Mouse (Mus musculus) MEL (cell line): ENCODE data around the gene Chrd. TPM values are rescaled to one million over a fixed set of nuclear protein-coding genes. Genes with fewer than 3 reads are reported as not detected.
A peak's percentile ranks its signal among the peaks of the same experiment; 100 is the strongest.

Source experiments
- DNase-seq: peaks from one replicate; pipeline ENCODE4 v3.0.0; 2011; ENCODE audit warnings: low read depth, low spot score
- H3K27ac ChIP-seq: 2 replicates; pipeline ENCODE4 v1.5.1; 2012; ENCODE audit warnings: low read depth, mild to moderate bottlenecking, control low read depth, low read length, moderate library complexity; ENCODE audit not compliant: control insufficient read depth
- H3K27me3 ChIP-seq, 2 experiments: fragments of 150-350 bp in 1 of 2; sonication (generic) in 1 of 2; 2 replicates each; pipeline ENCODE4 v1.6.1; 2012; ENCODE audit warnings: low read length in 2 of 2, mild to moderate bottlenecking in 2 of 2, improper control_type of control experiment in 1 of 2, moderate library complexity in 1 of 2; ENCODE audit not compliant: insufficient read depth in 2 of 2, control insufficient read depth in 1 of 2
- H3K36me3 ChIP-seq, 2 experiments: 2 replicates each; pipeline ENCODE4 v1.6.1; 2012 to 2014; ENCODE audit warnings: low read length in 2 of 2, improper control_type of control experiment in 1 of 2, inconsistent platforms in 1 of 2, mild to moderate bottlenecking in 1 of 2; ENCODE audit not compliant: insufficient read depth in 2 of 2, control insufficient read depth in 1 of 2
- H3K4me1 ChIP-seq, 2 experiments: fragments of 150-350 bp in 1 of 2; sonication (generic) in 1 of 2; 2 replicates each; pipeline ENCODE4 v1.6.1; 2012; ENCODE audit warnings: low read length in 2 of 2, improper control_type of control experiment in 1 of 2, mild to moderate bottlenecking in 1 of 2; ENCODE audit not compliant: insufficient read depth in 2 of 2, control insufficient read depth in 1 of 2
- H3K4me3 ChIP-seq, 2 experiments: fragments of 150-350 bp in 1 of 2; sonication (generic) in 1 of 2; 2 replicates each; pipeline ENCODE4 v1.5.1; 2012; ENCODE audit warnings: low read depth in 2 of 2, low read length in 2 of 2, mild to moderate bottlenecking in 2 of 2, moderate library complexity in 2 of 2, control low read depth in 1 of 2, improper control_type of control experiment in 1 of 2; ENCODE audit not compliant: control insufficient read depth in 1 of 2, insufficient read depth in 1 of 2
- H3K79me2 ChIP-seq: 2 replicates; pipeline ENCODE4 v1.6.1; 2012; ENCODE audit warnings: mild to moderate bottlenecking, low read length, moderate library complexity; ENCODE audit not compliant: control insufficient read depth, poor library complexity, insufficient read depth
- H3K9ac ChIP-seq: 2 replicates; pipeline ENCODE4 v1.6.1; 2012; ENCODE audit warnings: low read depth, mild to moderate bottlenecking, control low read depth, low read length, moderate library complexity; ENCODE audit not compliant: control insufficient read depth, poor library complexity, severe bottlenecking
- H3K9me3 ChIP-seq: fragments of 150-350 bp; sonication (generic); replicated peaks from 2 replicates; pipeline ENCODE4 v1.6.1; 2012; ENCODE audit warnings: mild to moderate bottlenecking, low read length, improper control_type of control experiment, moderate library complexity; ENCODE audit not compliant: insufficient read depth
- BHLHE40 ChIP-seq: IDR thresholded peaks from 2 replicates; pipeline ENCODE4 v1.6.1; 2012; ENCODE audit warnings: low read depth, mild to moderate bottlenecking, inconsistent platforms, low read length, improper control_type of control experiment, borderline replicate concordance
- CTCF ChIP-seq, 3 experiments: IDR thresholded peaks in 2 of 3; conservative IDR thresholded peaks in 1 of 3; 2 replicates each; pipeline ENCODE4 v1.5.1; 2011 to 2012; ENCODE audit warnings: low read length in 3 of 3, low read depth in 2 of 3, mild to moderate bottlenecking in 2 of 3, improper control_type of control experiment in 1 of 3, inconsistent platforms in 1 of 3, mixed read lengths in 1 of 3, moderate library complexity in 1 of 3; ENCODE audit not compliant: control insufficient read depth in 1 of 3, insufficient read depth in 1 of 3, poor library complexity in 1 of 3, severe bottlenecking in 1 of 3
- ELF1 ChIP-seq: IDR thresholded peaks from 2 replicates; pipeline ENCODE4 v1.6.1; 2014; ENCODE audit warnings: low read depth, mild to moderate bottlenecking, inconsistent platforms, low read length, improper control_type of control experiment, moderate library complexity
- EP300 ChIP-seq, 2 experiments: IDR thresholded peaks; 2 replicates each; pipeline ENCODE4 v1.6.1; 2011; ENCODE audit warnings: improper control_type of control experiment in 2 of 2, low read length in 2 of 2, low read depth in 1 of 2, mild to moderate bottlenecking in 1 of 2
- GABPA ChIP-seq: IDR thresholded peaks from 2 replicates; pipeline ENCODE4 v1.6.1; 2012; ENCODE audit warnings: low read depth, mild to moderate bottlenecking, inconsistent platforms, low read length, improper control_type of control experiment, moderate library complexity
- GATA1 ChIP-seq: IDR thresholded peaks from 2 replicates; pipeline ENCODE4 v1.6.1; 2011; ENCODE audit warnings: low read depth, low read length, improper control_type of control experiment
- HCFC1 ChIP-seq: IDR thresholded peaks from 2 replicates; pipeline ENCODE4 v1.6.1; 2012; ENCODE audit warnings: low read depth, mild to moderate bottlenecking, inconsistent platforms, low read length, improper control_type of control experiment, moderate library complexity
- MAFK ChIP-seq: IDR thresholded peaks from 2 replicates; pipeline ENCODE4 v1.6.1; 2011; ENCODE audit warnings: low read depth, mild to moderate bottlenecking, low read length, improper control_type of control experiment, borderline replicate concordance
- MEF2A ChIP-seq: IDR thresholded peaks from 2 replicates; pipeline ENCODE4 v1.6.1; 2014; ENCODE audit warnings: low read depth, mild to moderate bottlenecking, inconsistent platforms, low read length, improper control_type of control experiment; ENCODE audit not compliant: poor library complexity, insufficient replicate concordance, severe bottlenecking; ENCODE audit errors: extremely low read depth
- MYB ChIP-seq: IDR thresholded peaks from 2 replicates; pipeline ENCODE4 v1.6.1; 2011; ENCODE audit warnings: mild to moderate bottlenecking, low read depth, low read length, improper control_type of control experiment
- RAD21 ChIP-seq: IDR thresholded peaks from 2 replicates; pipeline ENCODE4 v1.6.1; 2011; ENCODE audit warnings: mild to moderate bottlenecking, low read depth, low read length, improper control_type of control experiment
- SIN3A ChIP-seq: IDR thresholded peaks from 2 replicates; pipeline ENCODE4 v1.6.1; 2012; ENCODE audit warnings: low read length, improper control_type of control experiment, inconsistent platforms
- SMC3 ChIP-seq: IDR thresholded peaks from 2 replicates; pipeline ENCODE4 v1.6.1; 2011; ENCODE audit warnings: low read depth, low read length, improper control_type of control experiment
- TAL1 ChIP-seq: IDR thresholded peaks from 2 replicates; pipeline ENCODE4 v1.6.1; 2012; ENCODE audit warnings: mild to moderate bottlenecking, inconsistent platforms, low read length, moderate library complexity, mixed read lengths
- TBP ChIP-seq: IDR thresholded peaks from 2 replicates; pipeline ENCODE4 v1.8.0; 2011; ENCODE audit warnings: low read depth, low read length, improper control_type of control experiment
- TCF12 ChIP-seq: IDR thresholded peaks from 2 replicates; pipeline ENCODE4 v1.6.1; 2014; ENCODE audit warnings: low read depth, mild to moderate bottlenecking, inconsistent platforms, low read length, improper control_type of control experiment, moderate library complexity
- UBTF ChIP-seq: IDR thresholded peaks from 2 replicates; pipeline ENCODE4 v1.6.1; 2012; ENCODE audit warnings: low read depth, mild to moderate bottlenecking, inconsistent platforms, low read length, improper control_type of control experiment, moderate library complexity, borderline replicate concordance; ENCODE audit not compliant: insufficient read depth
- ZC3H11A ChIP-seq: IDR thresholded peaks from 2 replicates; pipeline ENCODE4 v1.6.1; 2012; ENCODE audit warnings: low read depth, mild to moderate bottlenecking, inconsistent platforms, low read length, improper control_type of control experiment
- ZKSCAN1 ChIP-seq: IDR thresholded peaks from 2 replicates; pipeline ENCODE4 v1.6.1; 2012; ENCODE audit warnings: low read depth, mild to moderate bottlenecking, inconsistent platforms, low read length, improper control_type of control experiment, moderate library complexity
- polyA plus RNA-seq, 2 experiments: library from polyadenylated mRNA; stranded (reverse) in 1 of 2; unstranded in 1 of 2; fragments of >175 nt in 1 of 2; fragments of >200 nt in 1 of 2; gene quantifications; 2 replicates each; pipeline versions ENCODE4 v1.2.1 to v1.2.4; 2012; ENCODE audit warnings: low replicate concordance in 2 of 2, low read depth in 1 of 2; ENCODE audit not compliant: insufficient read length in 2 of 2, insufficient read depth in 1 of 2, missing spikeins in 1 of 2
- total RNA-seq: library from RNA; depleted of rRNA; stranded (reverse); fragments of 300-350 nt; gene quantifications from 2 replicates; pipeline ENCODE4 v1.2.3, GENCODE M21; 2012

The Chrd gene
- total and polyA plus RNA-seq, 3 experiments, result not detected

DNA sequence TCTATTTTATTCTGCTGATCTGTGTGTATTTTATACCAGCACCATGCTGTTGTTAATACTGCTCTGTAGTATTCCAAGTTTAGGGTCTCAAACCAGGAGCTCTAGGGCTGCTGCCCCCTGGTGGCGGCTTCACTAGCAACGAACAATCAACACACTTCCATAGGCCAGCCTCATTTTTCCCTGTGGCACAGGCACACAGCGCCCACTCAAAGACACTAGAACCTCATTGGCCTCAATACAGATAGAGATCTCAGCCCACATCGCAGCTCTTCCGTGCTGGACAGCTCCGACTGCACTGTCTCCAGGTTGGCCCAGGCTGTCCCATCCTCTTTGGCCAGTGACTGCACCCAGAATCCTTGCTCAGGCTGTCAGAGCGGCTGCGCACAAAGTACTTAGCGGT lies 32.3 kb downstream of the Chrd start:
- Histone ChIP-seq H3K9ac (no peak overlapping the region), H3K79me2 (no peaks in the 10 kb centered on the region), H3K27ac (no peak overlapping the region), H3K4me1 (no peaks in the 10 kb centered on the region), H3K9me3 (no peaks in the 10 kb centered on the region), H3K27me3 (peaks cover 0 to 1% of the 10 kb centered on the region in 2 experiments; a peak in 3 of 4 replicates), H3K4me3 (no peak overlapping the region), H3K36me3 (no peaks in the 10 kb centered on the region)
- TF ChIP-seq TCF12 (no peak), ZC3H11A (0 out of 2 replicates have a peak, but pooled peaks have one; percentile 24), MYB (no peak), SMC3 (peak; percentile 74), RAD21 (peak; percentile 42), GABPA (no peak), CTCF (IDR thresholded peaks at IDR 0.05 in 2 of 3, conservative IDR thresholded peaks at IDR 0.05 in 1 of 3; ENCODE audit: control insufficient read depth in 1 of 3, insufficient read depth in 1 of 3, low read depth in 2 of 3, low read length in 3 of 3, poor library complexity in 1 of 3, severe bottlenecking in 1 of 3) (peak; percentile 71 to 90 (median 76)), BHLHE40 (no peak), ZKSCAN1 (no peak), TAL1 (no peak)
- DNase-seq, result peak; percentile 65

DNA sequence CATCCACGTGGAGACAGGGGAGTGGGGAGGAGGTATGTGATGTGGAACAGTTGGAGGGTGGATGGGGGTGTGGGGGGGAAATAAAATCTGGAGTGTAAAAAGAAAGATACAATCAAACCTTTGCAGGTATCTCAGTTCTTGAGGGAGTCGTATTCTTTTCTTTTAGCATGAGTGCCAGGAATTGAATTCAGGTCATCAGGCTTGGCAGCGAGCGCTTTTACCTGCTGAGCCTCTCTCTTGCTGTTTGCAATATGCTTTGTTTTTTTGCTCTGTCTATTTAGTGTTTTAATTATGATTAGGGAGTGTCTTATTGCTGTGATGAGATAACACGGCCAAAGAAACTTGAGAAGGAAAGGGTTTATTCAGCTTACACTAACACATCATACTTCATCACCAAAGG lies 42.1 kb downstream of the Chrd start:
- H3K9ac ChIP-seq, result no peak overlapping the region
- H3K4me3 ChIP-seq, result no peak overlapping the region
- H3K4me1 ChIP-seq, result no peaks in the 10 kb centered on the region
- H3K27me3 ChIP-seq, result peaks cover 0 to 4% of the 10 kb centered on the region in 2 experiments; a peak in 3 of 4 replicates
- no peak for DNase-seq
- TF ChIP-seq ZKSCAN1 (no peak), GATA1 (no peak), ELF1 (no peak)
- no peaks in the 10 kb centered on the region for H3K79me2 ChIP-seq
- H3K36me3 ChIP-seq, result no peaks in the 10 kb centered on the region
- no peak overlapping the region for H3K27ac ChIP-seq
- H3K9me3 ChIP-seq, result no peaks in the 10 kb centered on the region

DNA sequence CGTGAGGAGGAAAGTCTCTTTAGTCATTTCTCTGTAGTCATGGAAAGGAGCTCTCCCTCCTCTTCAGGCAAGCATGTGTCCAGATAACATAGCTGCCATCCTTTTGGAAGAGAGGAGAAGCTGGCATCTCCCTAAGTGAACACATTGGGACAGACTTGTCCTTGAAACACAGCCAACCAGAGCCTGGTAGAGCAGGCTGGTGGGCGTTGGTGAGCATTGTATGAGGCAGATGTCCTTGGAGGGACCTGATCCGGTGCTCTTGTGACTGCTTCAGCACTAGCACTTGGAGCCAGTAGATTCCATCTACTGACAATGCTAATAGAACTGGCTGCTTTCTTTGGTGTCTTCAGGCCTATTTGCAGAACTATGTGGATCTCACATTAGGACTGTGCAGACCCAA lies 46.9 kb downstream of the Chrd start:
- H3K4me3 ChIP-seq, result no peak overlapping the region
- no peaks in the 10 kb centered on the region for H3K36me3 ChIP-seq
- H3K79me2 ChIP-seq, result no peaks in the 10 kb centered on the region
- no peak for DNase-seq
- H3K27ac ChIP-seq, result no peak overlapping the region
- H3K27me3 ChIP-seq, result peaks cover 0 to 4% of the 10 kb centered on the region in 2 experiments; a peak in 2 of 4 replicates
- no peaks in the 10 kb centered on the region for H3K9me3 ChIP-seq
- H3K9ac ChIP-seq, result no peak overlapping the region
- TF ChIP-seq TBP (no peak), ELF1 (no peak), SIN3A (no peak), UBTF (no peak), HCFC1 (no peak), RAD21 (no peak), MEF2A (no peak), MAFK (no peak), EP300 (IDR thresholded peaks at IDR 0.05; ENCODE audit: low read depth in 1 of 2, low read length in 2 of 2) (no peak)
- H3K4me1 ChIP-seq, result no peaks in the 10 kb centered on the region
